Mouse (Mus musculus): ENCODE results near the gene Rap1gap2. TPM values are rescaled to one million over a fixed set of nuclear protein-coding genes. Genes with fewer than 3 reads are reported as not detected.

Rap1gap2 gene
- polyA plus RNA-seq, 1 experiment = 7.3 TPM

- peak overlapping the region; percentile 42; the same call in 1 of the 2 replicates for H3K27ac ChIP-seq (ENCODE audit: insufficient read depth, low read length)
- H3K4me1 ChIP-seq (ENCODE audit: control insufficient read depth, insufficient read depth, low read length) = peaks cover 10% of the 10 kb centered on the region
- H3K4me3 ChIP-seq (ENCODE audit: insufficient read depth, low read length) = no peak overlapping the region
- no peak for TF ChIP-seq CTCF (IDR thresholded peaks at IDR 0.05; ENCODE audit: borderline replicate concordance, insufficient read depth, low read length)
- TF ChIP-seq POLR2A (IDR thresholded peaks at IDR 0.05; ENCODE audit: low read depth, low read length) = no peak
Measured at GRCm38 (mm10) chr11:74483153-74483817, 127.4 kb downstream of the Rap1gap2 start.

- H3K4me3 ChIP-seq (ENCODE audit: insufficient read depth, low read length) = no peak overlapping the region
- H3K4me1 ChIP-seq (ENCODE audit: control insufficient read depth, insufficient read depth, low read length) = peaks cover 10% of the 10 kb centered on the region
- TF ChIP-seq CTCF (IDR thresholded peaks at IDR 0.05; ENCODE audit: borderline replicate concordance, insufficient read depth, low read length) (no peak), POLR2A (IDR thresholded peaks at IDR 0.05; ENCODE audit: low read depth, low read length) (no peak)
- no peak overlapping the region for H3K27ac ChIP-seq (ENCODE audit: insufficient read depth, low read length)
Measured at GRCm38 (mm10) chr11:74481797-74482196, 128.9 kb downstream of the Rap1gap2 start.

- TF ChIP-seq POLR2A (IDR thresholded peaks at IDR 0.05; ENCODE audit: low read depth, low read length) (no peak), CTCF (IDR thresholded peaks at IDR 0.05; ENCODE audit: borderline replicate concordance, insufficient read depth, low read length) (no peak)
- Histone ChIP-seq H3K4me3 (ENCODE audit: insufficient read depth, low read length) (no peak overlapping the region), H3K4me1 (ENCODE audit: control insufficient read depth, insufficient read depth, low read length) (peaks cover 10% of the 10 kb centered on the region), H3K27ac (ENCODE audit: insufficient read depth, low read length) (no peak overlapping the region)
Measured at GRCm38 (mm10) chr11:74479715-74480289, 130.9 kb downstream of the Rap1gap2 start.

GRCm38 (mm10) chr11:74478877-74479276 lies 131.8 kb downstream of the Rap1gap2 start:
- TF ChIP-seq CTCF (IDR thresholded peaks at IDR 0.05; ENCODE audit: borderline replicate concordance, insufficient read depth, low read length) (no peak), POLR2A (IDR thresholded peaks at IDR 0.05; ENCODE audit: low read depth, low read length) (no peak)
- Histone ChIP-seq H3K4me3 (ENCODE audit: insufficient read depth, low read length) (no peak overlapping the region), H3K4me1 (ENCODE audit: control insufficient read depth, insufficient read depth, low read length) (peaks cover 10% of the 10 kb centered on the region), H3K27ac (ENCODE audit: insufficient read depth, low read length) (no peak overlapping the region)

GRCm38 (mm10) chr11:74472671-74473070 lies 138.0 kb downstream of the Rap1gap2 start:
- Histone ChIP-seq H3K4me1 (ENCODE audit: control insufficient read depth, insufficient read depth, low read length) (no peaks in the 10 kb centered on the region; the same call in 1 of the 2 replicates), H3K27ac (ENCODE audit: insufficient read depth, low read length) (no peak overlapping the region), H3K4me3 (ENCODE audit: insufficient read depth, low read length) (no peak overlapping the region)
- TF ChIP-seq POLR2A (IDR thresholded peaks at IDR 0.05; ENCODE audit: low read depth, low read length) = no peak
- no peak for TF ChIP-seq CTCF (IDR thresholded peaks at IDR 0.05; ENCODE audit: borderline replicate concordance, insufficient read depth, low read length)

- no peak overlapping the region for H3K4me3 ChIP-seq (ENCODE audit: insufficient read depth, low read length)
- H3K27ac ChIP-seq (ENCODE audit: insufficient read depth, low read length) = no peak overlapping the region
- TF ChIP-seq POLR2A (IDR thresholded peaks at IDR 0.05; ENCODE audit: low read depth, low read length) = no peak
- TF ChIP-seq CTCF (IDR thresholded peaks at IDR 0.05; ENCODE audit: borderline replicate concordance, insufficient read depth, low read length) = no peak
- H3K4me1 ChIP-seq (ENCODE audit: control insufficient read depth, insufficient read depth, low read length) = no peaks in the 10 kb centered on the region
Measured at GRCm38 (mm10) chr11:74468195-74468594, 142.5 kb downstream of the Rap1gap2 start.

GRCm38 (mm10) chr11:74465712-74466111 lies 145.0 kb downstream of the Rap1gap2 start:
- Histone ChIP-seq H3K4me3 (ENCODE audit: insufficient read depth, low read length) (no peak overlapping the region), H3K4me1 (ENCODE audit: control insufficient read depth, insufficient read depth, low read length) (no peaks in the 10 kb centered on the region), H3K27ac (ENCODE audit: insufficient read depth, low read length) (no peak overlapping the region)
- TF ChIP-seq CTCF (IDR thresholded peaks at IDR 0.05; ENCODE audit: borderline replicate concordance, insufficient read depth, low read length) (no peak), POLR2A (IDR thresholded peaks at IDR 0.05; ENCODE audit: low read depth, low read length) (no peak)

- Histone ChIP-seq H3K4me1 (ENCODE audit: control insufficient read depth, insufficient read depth, low read length) (no peaks in the 10 kb centered on the region), H3K4me3 (ENCODE audit: insufficient read depth, low read length) (no peak overlapping the region), H3K27ac (ENCODE audit: insufficient read depth, low read length) (no peak overlapping the region)
- TF ChIP-seq POLR2A (IDR thresholded peaks at IDR 0.05; ENCODE audit: low read depth, low read length) = no peak
- TF ChIP-seq CTCF (IDR thresholded peaks at IDR 0.05; ENCODE audit: borderline replicate concordance, insufficient read depth, low read length) = no peak
Measured at GRCm38 (mm10) chr11:74464181-74464977, 146.3 kb downstream of the Rap1gap2 start.

GRCm38 (mm10) chr11:74462651-74463050 lies 148.1 kb downstream of the Rap1gap2 start:
- TF ChIP-seq POLR2A (IDR thresholded peaks at IDR 0.05; ENCODE audit: low read depth, low read length) (no peak), CTCF (IDR thresholded peaks at IDR 0.05; ENCODE audit: borderline replicate concordance, insufficient read depth, low read length) (no peak)
- no peak overlapping the region for H3K4me3 ChIP-seq (ENCODE audit: insufficient read depth, low read length)

GRCm38 (mm10) chr11:74459651-74460050 lies 151.1 kb downstream of the Rap1gap2 start:
- Histone ChIP-seq H3K4me3 (ENCODE audit: insufficient read depth, low read length) (no peak overlapping the region), H3K4me1 (ENCODE audit: control insufficient read depth, insufficient read depth, low read length) (no peaks in the 10 kb centered on the region), H3K27ac (ENCODE audit: insufficient read depth, low read length) (no peak overlapping the region)
- TF ChIP-seq CTCF (IDR thresholded peaks at IDR 0.05; ENCODE audit: borderline replicate concordance, insufficient read depth, low read length) (no peak), POLR2A (IDR thresholded peaks at IDR 0.05; ENCODE audit: low read depth, low read length) (no peak)

More at GRCm38 (mm10) chr11:74462651-74463050, 148.1 kb downstream of the Rap1gap2 start:
- Histone ChIP-seq H3K4me1 (ENCODE audit: control insufficient read depth, insufficient read depth, low read length) (no peaks in the 10 kb centered on the region), H3K27ac (ENCODE audit: insufficient read depth, low read length) (no peak overlapping the region)
